Mouse (Mus musculus) myocyte (in vitro differentiated cells): ENCODE measurements around the gene Gpam. TPM values are rescaled to one million over a fixed set of nuclear protein-coding genes. Genes with fewer than 3 reads are reported as not detected.
"Not testable (repeated sequence)": the region's sequence is repeated elsewhere in the genome, so short reads cannot be mapped to it uniquely, and the experiment has no call there.

Experiments used
- H3K27me3 ChIP-seq: one replicate; pipeline ENCODE4 v1.6.1; 2011; ENCODE audit not compliant: control insufficient read depth, insufficient read depth, insufficient read length
- H3K36me3 ChIP-seq: one replicate; pipeline ENCODE4 v1.6.1; 2011; ENCODE audit not compliant: control insufficient read depth, insufficient read depth
- H3K4me2 ChIP-seq: one replicate; pipeline ENCODE4 v1.6.1; 2011; ENCODE audit warnings: low read depth, control low read depth
- H3K4me3 ChIP-seq: one replicate; pipeline ENCODE4 v1.5.1; 2011; ENCODE audit warnings: mild to moderate bottlenecking, control low read depth, moderate library complexity
- H3K79me2 ChIP-seq: one replicate; pipeline ENCODE4 v1.6.1; 2011; ENCODE audit not compliant: control insufficient read depth, insufficient read depth
- H3ac ChIP-seq: one replicate; pipeline ENCODE4 v1.6.1; 2011; ENCODE audit not compliant: control insufficient read depth, insufficient read length
- CEBPB ChIP-seq: IDR thresholded peaks from 2 replicates; pipeline ENCODE4 v1.6.1; 2011; ENCODE audit warnings: mild to moderate bottlenecking, moderate library complexity; ENCODE audit not compliant: poor library complexity, insufficient read depth, severe bottlenecking
- E2F4 ChIP-seq: IDR thresholded peaks from one replicate; pipeline ENCODE4 v1.6.1; 2011; ENCODE audit warnings: mild to moderate bottlenecking, control low read depth, moderate library complexity; ENCODE audit not compliant: insufficient read depth
- MAX ChIP-seq: IDR thresholded peaks from one replicate; pipeline ENCODE4 v1.6.1; 2011; ENCODE audit warnings: low read depth, mild to moderate bottlenecking, control low read depth
- MYOD1 ChIP-seq, 3 experiments: IDR thresholded peaks; one replicate each; pipeline ENCODE4 v1.6.1; 2011; ENCODE audit warnings: control low read depth in 2 of 3, low read depth in 2 of 3, mild to moderate bottlenecking in 2 of 3, moderate library complexity in 1 of 3; ENCODE audit not compliant: insufficient read length in 2 of 3, control insufficient read depth in 1 of 3
- MYOG ChIP-seq, 3 experiments: IDR thresholded peaks; one replicate each; pipeline ENCODE4 v1.6.1; 2011; ENCODE audit warnings: control low read depth in 2 of 3, low read depth in 2 of 3, mild to moderate bottlenecking in 2 of 3; ENCODE audit not compliant: insufficient read length in 2 of 3, control insufficient read depth in 1 of 3, insufficient read depth in 1 of 3
- POLR2A ChIP-seq: IDR thresholded peaks from one replicate; pipeline ENCODE4 v1.6.1; 2011; ENCODE audit warnings: low read depth, mild to moderate bottlenecking, control low read depth, moderate library complexity; ENCODE audit not compliant: insufficient read length
- POLR2AphosphoS2 ChIP-seq: IDR thresholded peaks from one replicate; pipeline ENCODE4 v1.6.1; 2011; ENCODE audit warnings: low read depth, control low read depth; ENCODE audit not compliant: insufficient read length
- REST ChIP-seq: IDR thresholded peaks from one replicate; pipeline ENCODE4 v1.6.1; 2011; ENCODE audit warnings: mild to moderate bottlenecking, control low read depth, moderate library complexity; ENCODE audit not compliant: insufficient read depth, insufficient read length
- SRF ChIP-seq: IDR thresholded peaks from one replicate; pipeline ENCODE4 v1.6.1; 2011; ENCODE audit warnings: low read depth; ENCODE audit not compliant: control insufficient read depth, insufficient read length
- TCF12 ChIP-seq: IDR thresholded peaks from one replicate; pipeline ENCODE4 v1.6.1; 2011; ENCODE audit warnings: mild to moderate bottlenecking, control low read depth; ENCODE audit not compliant: poor library complexity, insufficient read depth, severe bottlenecking
- TCF3 ChIP-seq: IDR thresholded peaks from one replicate; pipeline ENCODE4 v1.6.1; 2011; ENCODE audit warnings: low read depth, control low read depth; ENCODE audit not compliant: insufficient read length
- USF1 ChIP-seq: IDR thresholded peaks from one replicate; pipeline ENCODE4 v1.6.1; 2011; ENCODE audit warnings: low read depth, mild to moderate bottlenecking, control low read depth, moderate library complexity
- polyA plus RNA-seq: library from polyadenylated mRNA; unstranded; fragments of >200 nt; fragmentation: generic; extraction: Trizol; gene quantifications from one replicate; pipeline ENCODE4 v1.2.1, GENCODE M21; 2012; ENCODE audit warnings: missing spikeins

Gpam gene
- polyA plus RNA-seq, 1 experiment = 18.1 TPM

- no peak overlapping the region for H3K4me2 ChIP-seq
- no peaks in the 10 kb centered on the region for H3K79me2 ChIP-seq
- no peaks in the 10 kb centered on the region for H3K36me3 ChIP-seq
- no peak overlapping the region for H3K4me3 ChIP-seq
- H3K27me3 ChIP-seq = no peaks in the 10 kb centered on the region
- no peak for TF ChIP-seq POLR2AphosphoS2
- TF ChIP-seq CEBPB = no peak
- TF ChIP-seq POLR2A = no peak
- no peak for TF ChIP-seq E2F4
- TF ChIP-seq MAX = no peak
- no peak overlapping the region for H3ac ChIP-seq
Observed at GRCm38 (mm10) chr19:55152983-55153382, 25.9 kb upstream of the Gpam start.

DNA sequence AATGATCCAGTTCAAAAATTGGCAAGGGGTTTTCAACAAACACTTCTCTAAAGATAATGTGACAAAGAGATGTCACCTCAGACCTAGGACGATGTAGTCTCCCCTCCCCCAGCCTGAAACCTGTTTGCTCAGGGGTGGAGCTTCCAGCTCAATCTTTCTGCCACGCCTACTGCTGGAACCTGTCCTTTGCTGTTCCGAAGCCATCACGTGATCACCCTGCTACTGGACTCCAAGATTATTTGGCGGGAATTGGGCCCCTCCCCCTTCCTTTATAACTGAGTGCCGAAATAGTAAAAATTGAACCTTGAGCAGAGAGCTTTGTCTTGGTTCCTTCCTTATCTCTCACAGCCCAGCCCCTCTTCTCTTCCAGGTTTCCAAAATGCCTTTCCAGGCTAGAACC is 25.2 kb upstream of the Gpam start:
- H3K27me3 ChIP-seq, H3ac ChIP-seq, H3K4me2 ChIP-seq, H3K4me3 ChIP-seq, H3K36me3 ChIP-seq, H3K79me2 ChIP-seq: not testable (repeated sequence)

- TF ChIP-seq TCF12 (no peak), POLR2A (no peak), MYOD1 (IDR thresholded peaks at IDR 0.05; ENCODE audit: control insufficient read depth in 1 of 3, insufficient read length in 2 of 3, low read depth in 2 of 3) (no peak), MAX (no peak)
- Histone ChIP-seq H3K27me3 (no peaks in the 10 kb centered on the region), H3K4me2 (no peak overlapping the region), H3K4me3 (no peak overlapping the region), H3ac (no peak overlapping the region), H3K36me3 (no peaks in the 10 kb centered on the region), H3K79me2 (no peaks in the 10 kb centered on the region)
Observed at GRCm38 (mm10) chr19:55149646-55150045, 22.6 kb upstream of the Gpam start.

DNA sequence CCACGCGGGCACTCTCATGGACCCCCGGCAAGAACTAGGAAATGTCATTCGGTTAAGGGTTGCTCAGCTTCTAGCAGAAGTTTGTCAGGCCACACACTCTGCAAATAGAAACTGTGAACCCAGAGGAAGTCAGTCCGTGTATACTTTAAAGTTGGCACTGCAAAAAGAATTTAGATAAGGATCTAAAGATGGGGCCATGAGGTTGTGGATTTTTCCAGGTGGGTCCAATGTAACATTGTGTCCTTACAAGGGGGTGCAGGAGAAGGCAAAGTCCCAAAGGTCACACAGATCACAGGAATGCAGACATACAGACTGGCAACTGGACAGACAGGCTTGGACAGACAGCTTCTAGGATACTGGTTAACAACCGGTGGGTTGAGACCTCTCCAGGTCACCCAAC is 21.1 kb upstream of the Gpam start:
- H3K4me3 ChIP-seq = no peak overlapping the region
- no peak overlapping the region for H3K4me2 ChIP-seq
- H3K36me3 ChIP-seq = no peaks in the 10 kb centered on the region
- no peak overlapping the region for H3ac ChIP-seq
- H3K27me3 ChIP-seq = no peaks in the 10 kb centered on the region
- TF ChIP-seq TCF12 (no peak), MAX (no peak), MYOG (IDR thresholded peaks at IDR 0.05; ENCODE audit: control insufficient read depth in 1 of 3, insufficient read depth in 1 of 3, insufficient read length in 2 of 3, low read depth in 2 of 3) (no peak), E2F4 (no peak), MYOD1 (IDR thresholded peaks at IDR 0.05; ENCODE audit: control insufficient read depth in 1 of 3, insufficient read length in 2 of 3, low read depth in 2 of 3) (no peak), REST (no peak), SRF (no peak), POLR2A (no peak), POLR2AphosphoS2 (no peak), TCF3 (no peak), USF1 (no peak), CEBPB (no peak)
- H3K79me2 ChIP-seq = no peaks in the 10 kb centered on the region

DNA sequence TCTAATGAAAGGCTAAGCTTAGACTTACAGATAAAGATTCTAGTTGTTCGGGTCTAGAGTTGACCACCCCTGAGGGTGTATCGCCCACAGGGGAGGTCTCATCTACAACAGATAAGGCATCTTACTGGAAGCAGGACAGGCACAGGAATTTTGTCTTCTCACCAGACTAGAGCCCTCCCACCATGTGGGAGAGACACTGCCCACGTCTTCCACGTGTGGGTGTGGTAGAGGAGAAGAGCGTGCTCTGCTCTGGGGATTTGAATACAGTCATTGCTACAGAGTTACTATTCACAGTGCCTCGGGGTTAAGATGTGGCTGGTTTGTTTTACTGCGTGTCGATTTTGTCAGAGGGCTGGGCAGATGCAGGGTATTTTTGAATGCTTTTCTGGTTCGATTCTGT is 20.5 kb upstream of the Gpam start:
- Histone ChIP-seq H3K27me3 (no peaks in the 10 kb centered on the region), H3ac (no peak overlapping the region), H3K4me2 (no peak overlapping the region)

More for the DNA sequence above, 20.5 kb upstream of the Gpam start:
- TF ChIP-seq MYOG (IDR thresholded peaks at IDR 0.05; ENCODE audit: control insufficient read depth in 1 of 3, insufficient read depth in 1 of 3, insufficient read length in 2 of 3, low read depth in 2 of 3) = no peak
- no peak for TF ChIP-seq E2F4
- TF ChIP-seq CEBPB = no peak
- TF ChIP-seq SRF = no peak
- no peak for TF ChIP-seq TCF3
- no peak for TF ChIP-seq MYOD1 (IDR thresholded peaks at IDR 0.05; ENCODE audit: control insufficient read depth in 1 of 3, insufficient read length in 2 of 3, low read depth in 2 of 3)
- no peak for TF ChIP-seq USF1
- no peak for TF ChIP-seq TCF12
- no peak for TF ChIP-seq POLR2AphosphoS2
- no peak for TF ChIP-seq REST
- no peak for TF ChIP-seq MAX
- no peak for TF ChIP-seq POLR2A
- no peaks in the 10 kb centered on the region for H3K36me3 ChIP-seq
- H3K79me2 ChIP-seq = no peaks in the 10 kb centered on the region
- H3K4me3 ChIP-seq = no peak overlapping the region
